Mouse (Mus musculus): ENCODE results near the gene Sertad4. TPM values are rescaled to one million over a fixed set of nuclear protein-coding genes. Genes with fewer than 3 reads are reported as not detected.
A peak's percentile ranks its signal among the peaks of the same experiment; 100 is the strongest.

Gene Sertad4
- polyA plus RNA-seq, 1 experiment from 2014 or later, result 8.3 TPM

DNA sequence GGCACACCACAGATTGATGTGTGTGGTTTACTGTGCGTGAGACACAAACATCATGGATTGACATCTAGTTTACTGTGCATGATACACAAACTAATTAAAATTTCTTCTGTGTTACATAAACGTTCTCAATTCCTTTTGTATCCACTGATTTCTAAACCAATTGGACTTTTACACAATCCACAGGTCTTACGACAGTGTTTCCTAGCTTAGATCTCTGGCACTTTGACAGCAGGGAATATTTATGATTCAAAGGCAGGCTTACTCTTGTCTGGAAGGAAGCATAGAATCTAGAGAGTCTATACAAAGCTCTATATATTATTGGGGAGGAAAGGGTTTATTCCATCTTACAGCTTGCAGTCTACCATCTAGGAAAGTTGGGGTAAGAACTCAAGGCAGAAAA, 8.9 kb upstream of the Sertad4 start:
- WGBS, result 86% methylated on average over 3 of the region's 3 CpGs
- no peaks in the 10 kb centered on the region for H3K4me1 ChIP-seq
- H3K27me3 ChIP-seq (ENCODE audit: low read depth, poor library complexity, severe bottlenecking), result peaks cover 19% of the 10 kb centered on the region
- DNase-seq (ENCODE audit: low spot score), result no peak
- H3K27ac ChIP-seq (replicated peaks), result no peak overlapping the region
- no peaks in the 10 kb centered on the region for H3K9me3 ChIP-seq (replicated peaks)
- H3K36me3 ChIP-seq, result no peaks in the 10 kb centered on the region
- no peak overlapping the region for H3K4me3 ChIP-seq

DNA sequence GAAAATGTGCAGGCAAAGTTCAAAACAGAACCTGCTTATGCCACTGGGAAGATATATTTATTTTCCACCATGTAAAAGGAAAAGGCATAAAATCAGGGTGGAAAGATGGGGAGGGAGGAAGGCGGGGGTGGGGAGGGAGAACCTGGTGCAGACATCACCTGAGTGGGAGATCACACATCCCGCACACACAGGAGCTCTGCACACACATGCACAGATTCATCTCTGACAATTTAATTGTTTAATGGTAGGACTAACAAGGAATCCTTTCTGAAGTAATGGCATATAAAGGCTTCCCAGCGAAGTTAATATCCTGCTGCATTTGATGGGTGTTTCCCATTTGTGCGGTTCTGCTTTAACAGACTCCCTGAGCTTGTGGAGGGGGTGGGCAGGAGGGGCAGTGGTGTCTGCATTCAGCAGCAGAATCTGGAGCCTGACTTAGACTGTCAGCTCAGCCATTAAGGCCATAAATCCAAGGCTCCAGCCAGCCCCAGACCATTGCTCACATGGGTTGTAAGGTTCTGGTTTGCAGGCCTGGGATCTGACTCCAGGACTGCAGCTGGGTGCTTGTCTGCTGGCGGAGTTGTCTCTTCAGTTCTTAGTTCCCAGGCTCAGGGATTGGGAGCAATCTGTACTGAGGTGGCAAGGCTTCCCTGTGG, 5.9 kb upstream of the Sertad4 start:
- no peaks in the 10 kb centered on the region for H3K9me3 ChIP-seq (replicated peaks)
- no peak overlapping the region for H3K4me3 ChIP-seq
- no peak overlapping the region for H3K27ac ChIP-seq (replicated peaks)
- WGBS, result 75% methylated on average over 5 of the region's 5 CpGs
- H3K36me3 ChIP-seq, result no peaks in the 10 kb centered on the region
- peaks cover 2% of the 10 kb centered on the region for H3K4me1 ChIP-seq
- DNase-seq (ENCODE audit: low spot score), result no peak
- peaks cover 50% of the 10 kb centered on the region for H3K27me3 ChIP-seq (ENCODE audit: low read depth, poor library complexity, severe bottlenecking)

- no peak overlapping the region for H3K4me3 ChIP-seq
- no peak for DNase-seq (ENCODE audit: low spot score)
- WGBS, result 54% methylated on average over 6 of the region's 6 CpGs
- H3K9me3 ChIP-seq (replicated peaks), result no peaks in the 10 kb centered on the region
- no peak overlapping the region for H3K27ac ChIP-seq (replicated peaks)
- H3K36me3 ChIP-seq, result no peaks in the 10 kb centered on the region
- peaks cover 13% of the 10 kb centered on the region for H3K4me1 ChIP-seq
- peaks cover 61% of the 10 kb centered on the region for H3K27me3 ChIP-seq (ENCODE audit: low read depth, poor library complexity, severe bottlenecking)
Measured at GRCm38 (mm10) chr1:192860273-192860672, 4.7 kb upstream of the Sertad4 start.

DNA sequence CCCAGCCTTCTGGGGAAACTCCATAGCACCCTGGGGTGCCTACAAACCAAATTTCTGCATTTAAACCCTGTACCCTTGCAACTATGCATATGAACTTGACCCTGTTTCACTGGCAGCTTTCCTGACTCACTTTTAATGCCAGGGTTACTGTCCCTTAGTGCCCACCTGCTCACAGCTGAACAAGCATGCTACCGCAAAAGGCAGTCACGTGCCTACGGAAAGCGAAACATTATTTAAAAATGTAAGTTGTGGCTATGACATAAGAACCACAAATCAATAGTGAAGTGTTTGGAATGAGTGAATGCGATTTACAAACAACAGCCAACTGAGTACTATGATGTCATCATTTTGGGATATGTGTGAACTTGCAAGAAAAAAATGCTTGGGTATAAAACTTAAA, 2.0 kb upstream of the Sertad4 start:
- H3K9me3 ChIP-seq (replicated peaks), result no peaks in the 10 kb centered on the region
- H3K36me3 ChIP-seq, result no peaks in the 10 kb centered on the region
- no peak overlapping the region for H3K27ac ChIP-seq (replicated peaks)
- 91% methylated on average over 5 of the region's 5 CpGs for WGBS
- H3K27me3 ChIP-seq (ENCODE audit: low read depth, poor library complexity, severe bottlenecking), result peaks cover 88% of the 10 kb centered on the region
- peaks cover 33% of the 10 kb centered on the region for H3K4me1 ChIP-seq
- H3K4me3 ChIP-seq, result no peak overlapping the region
- DNase-seq (ENCODE audit: low spot score), result no peak

GRCm38 (mm10) chr1:192856931-192857330, 1.4 kb upstream of the Sertad4 start:
- 69% methylated on average over 6 of the region's 6 CpGs for WGBS
- Histone ChIP-seq H3K4me1 (peaks cover 40% of the 10 kb centered on the region), H3K36me3 (no peaks in the 10 kb centered on the region), H3K4me3 (no peak overlapping the region), H3K27ac (replicated peaks) (no peak overlapping the region), H3K9me3 (replicated peaks) (no peaks in the 10 kb centered on the region), H3K27me3 (ENCODE audit: low read depth, poor library complexity, severe bottlenecking) (peaks cover 88% of the 10 kb centered on the region)
- DNase-seq (ENCODE audit: low spot score), result no peak

DNA sequence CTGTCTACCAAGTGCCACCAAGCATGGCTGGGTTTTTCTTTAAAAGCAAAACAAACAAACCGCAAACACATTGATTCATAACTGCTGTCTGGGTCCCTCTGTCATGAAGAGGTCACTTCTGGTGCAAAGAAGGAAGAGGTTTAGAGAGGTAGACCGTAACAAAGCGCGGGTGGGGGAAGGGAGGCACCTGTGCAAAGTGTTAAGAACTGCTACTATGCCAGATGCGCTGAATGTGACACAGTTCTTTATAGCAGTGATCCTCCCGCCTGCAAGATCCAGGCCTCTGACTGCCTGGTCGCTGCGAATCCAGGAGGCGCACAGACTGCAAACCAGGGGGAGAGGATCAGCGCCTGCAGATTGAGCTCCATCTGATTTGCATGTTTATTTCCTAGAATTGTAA, 855 bp upstream of the Sertad4 start:
- 5% methylated on average over 10 of the region's 10 CpGs for WGBS
- no peaks in the 10 kb centered on the region for H3K9me3 ChIP-seq (replicated peaks)
- peaks cover 45% of the 10 kb centered on the region for H3K4me1 ChIP-seq
- peak; percentile 43 for DNase-seq (ENCODE audit: low spot score)
- H3K4me3 ChIP-seq, result no peak overlapping the region
- no peak overlapping the region for H3K27ac ChIP-seq (replicated peaks)
- no peaks in the 10 kb centered on the region for H3K36me3 ChIP-seq
- peaks cover 90% of the 10 kb centered on the region for H3K27me3 ChIP-seq (ENCODE audit: low read depth, poor library complexity, severe bottlenecking)

DNA sequence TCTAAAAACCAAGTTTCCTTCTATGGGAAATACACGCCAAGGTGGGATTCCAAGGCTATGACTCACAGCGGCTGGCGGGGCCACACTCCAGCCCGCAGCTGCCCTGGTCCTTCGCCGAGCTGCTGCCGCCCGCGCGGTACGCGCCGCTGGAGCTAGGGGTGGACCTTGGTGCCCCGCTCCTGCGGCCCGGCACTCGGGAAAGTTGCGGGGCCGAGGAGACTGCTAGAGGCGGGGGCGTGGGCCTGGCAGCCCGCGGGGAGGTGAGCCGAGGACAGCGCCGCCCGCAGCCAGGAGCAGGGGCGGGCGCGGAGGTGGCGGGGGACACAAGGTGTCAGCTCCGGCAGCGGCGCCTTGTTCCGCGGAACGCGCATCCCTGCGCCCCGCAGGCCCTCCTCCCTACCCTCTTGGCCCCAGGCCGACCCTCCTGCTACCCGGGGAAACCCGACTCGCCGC, 711 bp downstream of the Sertad4 start:
- Histone ChIP-seq H3K36me3 (no peaks in the 10 kb centered on the region), H3K4me1 (peaks cover 55% of the 10 kb centered on the region), H3K9me3 (replicated peaks) (no peaks in the 10 kb centered on the region), H3K4me3 (peak overlapping the region; percentile 83), H3K27ac (replicated peaks) (peak overlapping the region; percentile 92), H3K27me3 (ENCODE audit: low read depth, poor library complexity, severe bottlenecking) (peaks cover 100% of the 10 kb centered on the region)
- peak; percentile 72 for DNase-seq (ENCODE audit: low spot score)
- 1% methylated on average over 28 of the region's 45 CpGs for WGBS

DNA sequence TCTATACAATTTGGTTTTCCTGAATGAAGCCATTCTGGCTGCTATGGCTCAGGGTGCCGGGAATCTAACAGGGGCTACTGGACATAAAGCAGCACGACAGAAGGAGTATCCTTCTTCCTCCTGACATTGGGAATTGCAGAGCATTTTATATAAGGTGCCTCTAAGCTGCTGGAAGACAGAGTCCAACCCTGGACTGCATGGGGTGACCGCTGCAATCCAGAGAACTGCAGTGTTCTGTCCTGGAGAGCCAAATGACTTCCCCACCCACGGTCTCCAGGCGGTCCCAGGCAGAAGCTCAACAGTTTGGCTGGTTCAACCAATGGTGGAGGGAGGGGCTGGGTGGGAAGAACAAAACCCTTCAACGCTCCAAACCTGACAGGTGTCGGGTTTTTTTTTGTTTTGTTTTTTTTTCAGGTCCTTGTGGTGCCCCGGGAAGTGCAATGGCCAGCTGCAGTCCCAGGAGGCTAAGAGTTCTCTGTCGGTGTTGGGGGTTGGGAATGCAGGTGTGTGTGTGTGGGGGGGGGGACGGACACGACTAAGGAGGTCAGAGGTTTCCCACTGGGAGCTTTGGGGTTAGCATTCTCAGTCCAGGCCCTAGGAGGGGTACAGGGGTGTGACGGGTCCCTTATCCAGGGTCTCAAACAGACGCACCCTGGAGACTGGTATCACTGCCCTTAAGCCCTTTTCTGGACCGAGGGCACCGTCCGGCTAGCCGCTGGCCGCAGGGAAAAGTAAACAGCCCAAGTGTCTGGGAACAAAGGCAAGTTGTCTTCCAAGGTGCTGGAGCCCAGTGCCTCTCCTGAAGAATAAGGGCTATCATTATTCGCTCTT, 1.4 kb downstream of the Sertad4 start:
- peak overlapping the region; percentile 83 for H3K4me3 ChIP-seq
- peaks cover 55% of the 10 kb centered on the region for H3K4me1 ChIP-seq
- H3K9me3 ChIP-seq (replicated peaks), result peaks cover 2% of the 10 kb centered on the region; the same call in 1 of the 2 replicates
- H3K36me3 ChIP-seq, result peaks cover 4% of the 10 kb centered on the region
- H3K27ac ChIP-seq (replicated peaks), result peak overlapping the region; percentile 92
- 3% methylated on average over 19 of the region's 19 CpGs for WGBS
- DNase-seq (ENCODE audit: low spot score), result no peak
- H3K27me3 ChIP-seq (ENCODE audit: low read depth, poor library complexity, severe bottlenecking), result peaks cover 100% of the 10 kb centered on the region

GRCm38 (mm10) chr1:192853429-192853828, 2.1 kb downstream of the Sertad4 start:
- Histone ChIP-seq H3K27ac (replicated peaks) (no peak overlapping the region), H3K4me3 (0 out of 2 replicates have a peak overlapping the region, but pooled peaks have one; percentile 83), H3K9me3 (replicated peaks) (peaks cover 5% of the 10 kb centered on the region; the same call in 1 of the 2 replicates), H3K27me3 (ENCODE audit: low read depth, poor library complexity, severe bottlenecking) (peaks cover 100% of the 10 kb centered on the region), H3K4me1 (peaks cover 61% of the 10 kb centered on the region), H3K36me3 (peaks cover 11% of the 10 kb centered on the region)
- no peak for DNase-seq (ENCODE audit: low spot score)
- 46% methylated on average over 2 of the region's 2 CpGs for WGBS

DNA sequence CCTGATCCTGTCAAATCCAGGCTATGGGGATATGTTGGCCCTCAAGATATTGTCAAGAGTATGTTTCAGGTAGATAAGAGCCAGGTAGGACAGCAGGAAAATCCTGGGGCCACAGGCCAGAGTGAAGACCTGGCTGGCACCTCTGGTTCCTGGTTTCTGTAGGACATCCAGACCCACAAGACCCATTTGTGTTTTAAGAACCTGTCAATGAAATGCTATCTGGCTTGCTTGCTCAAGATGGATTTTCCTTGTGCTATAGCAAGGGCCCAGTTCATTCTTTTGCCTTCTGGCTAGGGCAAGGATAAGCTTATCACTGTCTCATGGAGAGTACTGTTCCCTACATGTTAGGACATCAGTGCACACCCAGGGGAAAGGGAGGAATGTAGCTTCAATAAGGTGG, 3.5 kb downstream of the Sertad4 start:
- Histone ChIP-seq H3K9me3 (replicated peaks) (peaks cover 5% of the 10 kb centered on the region; the same call in 1 of the 2 replicates), H3K36me3 (peaks cover 11% of the 10 kb centered on the region), H3K27ac (replicated peaks) (no peak overlapping the region), H3K4me3 (no peak overlapping the region), H3K4me1 (peaks cover 72% of the 10 kb centered on the region), H3K27me3 (ENCODE audit: low read depth, poor library complexity, severe bottlenecking) (peaks cover 99% of the 10 kb centered on the region)
- DNase-seq (ENCODE audit: low spot score), result no peak

GRCm38 (mm10) chr1:192851640-192852039, 3.9 kb downstream of the Sertad4 start:
- Histone ChIP-seq H3K4me3 (0 out of 2 replicates have a peak overlapping the region, but pooled peaks have one; percentile 17), H3K4me1 (peaks cover 75% of the 10 kb centered on the region), H3K27me3 (ENCODE audit: low read depth, poor library complexity, severe bottlenecking) (peaks cover 99% of the 10 kb centered on the region), H3K27ac (replicated peaks) (peak overlapping the region; percentile 74), H3K36me3 (peaks cover 11% of the 10 kb centered on the region), H3K9me3 (replicated peaks) (peaks cover 5% of the 10 kb centered on the region; the same call in 1 of the 2 replicates)
- DNase-seq (ENCODE audit: low spot score), result peak; percentile 44
- 14% methylated on average over 6 of the region's 6 CpGs for WGBS

DNA sequence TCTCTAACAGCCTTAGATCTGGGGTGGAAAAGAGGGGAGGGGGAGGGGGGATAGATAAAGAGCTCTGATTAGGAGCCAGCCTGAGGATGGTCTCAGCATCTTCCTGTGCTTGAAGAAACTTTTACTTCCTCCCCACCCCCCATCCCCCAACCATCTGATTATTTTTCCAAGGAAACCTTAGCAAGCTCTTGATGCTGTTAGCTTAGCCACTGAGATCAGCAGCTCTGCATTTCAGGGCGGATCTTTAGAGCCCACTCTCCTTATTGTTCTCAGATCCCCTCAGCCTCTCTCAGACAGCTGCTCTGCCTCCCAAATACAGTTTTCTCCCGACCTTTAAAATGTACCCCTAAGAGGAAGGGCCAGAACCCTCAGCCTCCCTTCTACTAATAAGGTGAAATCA, 4.4 kb downstream of the Sertad4 start:
- H3K4me3 ChIP-seq, result peak overlapping the region; percentile 17; the same call in 1 of the 2 replicates
- H3K27ac ChIP-seq (replicated peaks), result peak overlapping the region; percentile 74
- WGBS, result 1% methylated on average over 2 of the region's 2 CpGs
- H3K36me3 ChIP-seq, result peaks cover 11% of the 10 kb centered on the region
- no peak for DNase-seq (ENCODE audit: low spot score)
- H3K4me1 ChIP-seq, result peaks cover 75% of the 10 kb centered on the region
- peaks cover 99% of the 10 kb centered on the region for H3K27me3 ChIP-seq (ENCODE audit: low read depth, poor library complexity, severe bottlenecking)
- peaks cover 5% of the 10 kb centered on the region; the same call in 1 of the 2 replicates for H3K9me3 ChIP-seq (replicated peaks)

DNA sequence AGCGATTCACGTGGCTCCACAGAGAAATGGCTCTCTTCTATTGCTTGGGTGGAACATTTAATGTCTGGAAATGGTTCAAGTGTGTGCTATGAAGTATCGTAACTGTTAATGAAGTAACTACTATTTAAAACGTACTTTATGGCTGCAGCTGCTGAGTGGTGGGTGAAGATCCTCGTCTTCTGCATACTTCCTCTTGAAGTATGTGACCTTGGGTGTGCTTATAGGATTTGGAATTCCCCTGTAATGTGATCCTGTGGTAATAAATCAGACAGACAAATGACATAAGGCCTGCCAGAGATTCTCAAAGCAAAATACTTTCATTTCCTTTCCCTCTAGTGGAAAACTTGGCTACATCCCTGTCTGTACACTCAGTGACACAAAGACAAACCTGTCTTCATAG, 5.9 kb downstream of the Sertad4 start:
- Histone ChIP-seq H3K4me3 (no peak overlapping the region), H3K4me1 (peaks cover 73% of the 10 kb centered on the region), H3K9me3 (replicated peaks) (peaks cover 5% of the 10 kb centered on the region; the same call in 1 of the 2 replicates), H3K36me3 (peaks cover 11% of the 10 kb centered on the region), H3K27me3 (ENCODE audit: low read depth, poor library complexity, severe bottlenecking) (peaks cover 99% of the 10 kb centered on the region), H3K27ac (replicated peaks) (no peak overlapping the region)
- no peak for DNase-seq (ENCODE audit: low spot score)
- 90% methylated on average over 5 of the region's 5 CpGs for WGBS

Data from midbrain, embryonic 10.5 days (tissue).